ENCODE assay signal across 11 mouse cellular contexts in the genomic region with DNA sequence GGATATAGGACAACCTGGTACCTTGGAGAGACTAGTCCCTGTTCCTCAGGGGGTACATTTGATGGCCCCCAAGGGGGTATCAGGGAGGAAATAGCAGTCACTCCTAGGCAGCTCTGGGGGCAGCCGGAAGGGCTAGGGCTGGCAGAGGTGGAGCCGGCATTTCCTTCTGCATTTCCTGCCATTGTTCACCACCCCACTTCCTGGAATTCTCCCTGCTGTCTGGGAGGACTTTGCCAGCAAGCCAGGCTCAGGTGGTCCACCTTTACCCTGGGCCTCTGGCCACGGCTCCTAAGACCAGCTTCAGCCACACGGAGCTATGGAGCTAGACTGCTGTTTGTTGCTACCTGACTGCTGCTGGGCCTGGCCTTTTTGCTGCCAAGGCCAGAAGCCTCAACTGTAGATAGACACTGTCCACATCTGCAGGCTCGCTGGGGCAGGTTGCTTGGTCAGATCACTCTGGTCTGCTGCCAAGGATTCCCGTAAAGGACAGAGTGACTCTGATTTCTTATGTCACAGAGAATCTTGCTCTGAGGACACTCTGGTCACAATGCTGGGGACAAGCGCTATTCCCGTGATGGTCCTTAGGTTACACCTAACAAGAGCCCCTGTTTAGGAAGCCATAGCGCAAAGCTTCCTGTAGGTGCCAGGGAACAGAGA. TPM values are rescaled to one million over a fixed set of nuclear protein-coding genes. Genes with fewer than 3 reads are reported as not detected.
DNase-seq lines count a peak whose midpoint lies in the region; ATAC-seq and TF ChIP-seq lines count a peak whose summit lies in the region.
"Had no signal": no experiment of that assay in that cellular context is flagged by ENCODE, and none has a peak within 500 bp of the region (broad histone marks: within the 10 kb centered on the region; RNA-seq: fewer than 3 reads in every experiment).

No protein-coding gene starts in this region.

- H3K9ac ChIP-seq in heart, embryonic 11.5 days (ENCODE audit: low read depth, low read length): no peak overlapping the region
- H3K9ac ChIP-seq in kidney, embryonic 15.5 days: no peak overlapping the region
- H3K9ac ChIP-seq: embryonic facial prominence, embryonic 15.5 days had no signal

- WGBS in lung, adult 2 months: 54% methylated on average over 9 of the region's 9 CpGs
- 62% methylated on average over 9 of the region's 9 CpGs for WGBS in heart, embryonic 11.5 days (ENCODE audit: insufficient replicate concordance)
- 79% methylated on average over 9 of the region's 9 CpGs for WGBS in kidney, embryonic 15.5 days

- H3K4me3 ChIP-seq in lung, adult 2 months (replicated peaks; ENCODE audit: extremely low read depth, low read depth, low read length): no peak overlapping the region
- H3K4me3 ChIP-seq in heart, embryonic 11.5 days (ENCODE audit: low read depth, low read length): no peak overlapping the region
- no peak overlapping the region for H3K4me3 ChIP-seq in kidney, embryonic 15.5 days (replicated peaks)
- H3K4me3 ChIP-seq: embryonic facial prominence, embryonic 15.5 days; megakaryocyte, embryonic 14.5 days had no signal

- H3K27me3 ChIP-seq in heart, embryonic 11.5 days (ENCODE audit: control insufficient read depth, insufficient read depth, low read length): no peaks in the 10 kb centered on the region
- no peaks in the 10 kb centered on the region for H3K27me3 ChIP-seq in kidney, embryonic 15.5 days
- H3K27me3 ChIP-seq: embryonic facial prominence, embryonic 15.5 days had no signal

- no peak overlapping the region for H3K4me2 ChIP-seq in heart, embryonic 11.5 days
- H3K4me2 ChIP-seq in kidney, embryonic 15.5 days: no peak overlapping the region
- H3K4me2 ChIP-seq: embryonic facial prominence, embryonic 15.5 days had no signal

- peaks cover 10% of the 10 kb centered on the region for H3K4me1 ChIP-seq in lung, adult 2 months (ENCODE audit: control insufficient read depth, insufficient read depth, low read length)
- peaks cover 22% of the 10 kb centered on the region for H3K4me1 ChIP-seq in heart, embryonic 11.5 days (ENCODE audit: control insufficient read depth, insufficient read depth, low read length)
- H3K4me1 ChIP-seq in kidney, embryonic 15.5 days: peaks cover 8% of the 10 kb centered on the region

- ATAC-seq in heart, embryonic 11.5 days (replicated peaks; ENCODE audit: insufficient number of reproducible peaks, low FRiP score, low TSS enrichment): no peak
- ATAC-seq in kidney, embryonic 15.5 days (replicated peaks; ENCODE audit: low FRiP score): no peak

- TF ChIP-seq POLR2A in lung, adult 2 months (IDR thresholded peaks at IDR 0.05; ENCODE audit: borderline replicate concordance, extremely low read depth, low read depth, low read length): no peak

- TF ChIP-seq CTCF in lung, adult 2 months (IDR thresholded peaks at IDR 0.05; ENCODE audit: insufficient read depth, low read length): no peak

- H3K27ac ChIP-seq in heart, embryonic 11.5 days (ENCODE audit: low read depth, low read length): peak overlapping the region; percentile 64
- peak overlapping the region; percentile 58 for H3K27ac ChIP-seq in kidney, embryonic 15.5 days
- H3K27ac ChIP-seq: embryonic facial prominence, embryonic 15.5 days had no signal

- H3K36me3 ChIP-seq in heart, embryonic 11.5 days (ENCODE audit: control insufficient read depth, insufficient read depth, low read length): no peaks in the 10 kb centered on the region
- H3K36me3 ChIP-seq in kidney, embryonic 15.5 days: no peaks in the 10 kb centered on the region
- H3K36me3 ChIP-seq: embryonic facial prominence, embryonic 15.5 days; G1E had no signal

- no peaks in the 10 kb centered on the region for H3K9me3 ChIP-seq in heart, embryonic 11.5 days (replicated peaks; ENCODE audit: control insufficient read depth, low read length)
- no peaks in the 10 kb centered on the region for H3K9me3 ChIP-seq in kidney, embryonic 15.5 days (replicated peaks)
- H3K9me3 ChIP-seq: embryonic facial prominence, embryonic 15.5 days; G1E; megakaryocyte, embryonic 14.5 days had no signal

- DNase-seq in lung, adult 18-20 months: peak; percentile 26 to 35
- no peak for DNase-seq in lung, adult 2 months
- peak; percentile 56 to 73 for DNase-seq in lung, postnatal 4 days
- DNase-seq in cerebellum, adult 9-10 months: no peak
- DNase-seq in ovary, adult 18-20 months (ENCODE audit: low spot score): no peak
- DNase-seq: thymus, adult 2 months had no signal

RNA-seq across cellular contexts. Expression of gene Dysf, which starts 45.6 kb away (rescaled TPM):
- 14.4 and 21.9 TPM in 2 replicates for polyA plus RNA-seq in lung, adult 2 months (2012; rRNA removed)
- polyA plus RNA-seq in heart, embryonic 11.5 days (2014; fragmentation: Nextera tagmentation; extraction: Ambion mirVana): 11.6 and 16.2 TPM in 2 replicates
- polyA plus RNA-seq in kidney, embryonic 15.5 days (2015; fragmentation: Nextera tagmentation; extraction: Ambion mirVana): 15.3 and 15.6 TPM in 2 replicates
- polyA plus RNA-seq: G1E had no signal

Comparison
In these comparisons a context has a peak if more than half of its experiments do, and no peak if none do; other contexts are left out.
1. DNase-seq: peak in lung, adult 18-20 months (2 of 2) and lung, postnatal 4 days (2 of 2); none in lung, adult 2 months (single experiment), cerebellum, adult 9-10 months (single experiment) and ovary, adult 18-20 months (single experiment).